Mouse (Mus musculus) adrenal gland, postnatal 14 days (tissue): ENCODE measurements around the gene Fzr1. TPM values are rescaled to one million over a fixed set of nuclear protein-coding genes. Genes with fewer than 3 reads are reported as not detected.
A peak's percentile ranks its signal among the peaks of the same experiment; 100 is the strongest.

ENCODE experiments used
- DNase-seq: peaks from one replicate; pipeline ENCODE4 v3.0.0; 2021; ENCODE audit warnings: mixed read lengths
- total RNA-seq: library from RNA; stranded (reverse); gene quantifications from 2 replicates; pipeline ENCODE4 v1.2.3, GENCODE M21; 2021

Fzr1 gene
- total RNA-seq, 1 experiment from 2014 or later: 40.5 TPM

GRCm38 (mm10) chr10:81382039-81382438, 3.7 kb upstream of the Fzr1 start:
- DNase-seq: no peak

- no peak for DNase-seq
These were observed 1.6 kb upstream of the Fzr1 start for GRCm38 (mm10) chr10:81379809-81380378.

- DNase-seq: no peak
These were observed 852 bp upstream of the Fzr1 start for GRCm38 (mm10) chr10:81379183-81379553.

GRCm38 (mm10) chr10:81378553-81379182, 352 bp upstream of the Fzr1 start:
- DNase-seq: peak; percentile 100

- no peak for DNase-seq
These were observed 1.0 kb downstream of the Fzr1 start for GRCm38 (mm10) chr10:81377362-81377664.

GRCm38 (mm10) chr10:81376561-81377361, 1.6 kb downstream of the Fzr1 start:
- DNase-seq: no peak

- DNase-seq: no peak
These were observed 3.0 kb downstream of the Fzr1 start for GRCm38 (mm10) chr10:81375322-81375721.

- no peak for DNase-seq
These were observed 11.2 kb downstream of the Fzr1 start for GRCm38 (mm10) chr10:81367207-81367495.

GRCm38 (mm10) chr10:81366477-81367206, 11.7 kb downstream of the Fzr1 start:
- no peak for DNase-seq

- DNase-seq: no peak
These were observed 12.4 kb downstream of the Fzr1 start, which contains the start of gene 4930404N11Rik for GRCm38 (mm10) chr10:81365672-81366476. Gene 4930404N11Rik, minus strand, starts transcription at chr10:81365816.

GRCm38 (mm10) chr10:81365073-81365472, 13.2 kb downstream of the Fzr1 start:
- no peak for DNase-seq

- DNase-seq: peak; percentile 70
These were observed 13.7 kb downstream of the Fzr1 start for GRCm38 (mm10) chr10:81364666-81365065.

- peak; percentile 63 for DNase-seq
These were observed 14.6 kb downstream of the Fzr1 start for GRCm38 (mm10) chr10:81363436-81364346.

- DNase-seq: peak; percentile 52
These were observed 15.9 kb downstream of the Fzr1 start for GRCm38 (mm10) chr10:81362336-81362949.

GRCm38 (mm10) chr10:81360721-81361120, 17.6 kb downstream of the Fzr1 start:
- no peak for DNase-seq

- DNase-seq: no peak
These were observed 19.5 kb downstream of the Fzr1 start for GRCm38 (mm10) chr10:81358841-81359240.

- no peak for DNase-seq
These were observed 20.1 kb downstream of the Fzr1 start for GRCm38 (mm10) chr10:81358209-81358608.

GRCm38 (mm10) chr10:81356991-81357844, 21.1 kb downstream of the Fzr1 start, which contains the start of gene Mfsd12:
Gene Mfsd12, plus strand, starts transcription at chr10:81357491.
- peak; percentile 95 for DNase-seq

- no peak for DNase-seq
These were observed 21.8 kb downstream of the Fzr1 start for GRCm38 (mm10) chr10:81356352-81356990.
